Mouse (Mus musculus): ENCODE measurements around the gene Xdh. TPM values are rescaled to one million over a fixed set of nuclear protein-coding genes. Genes with fewer than 3 reads are reported as not detected.

Gene Xdh
- polyA plus RNA-seq, 1 experiment from 2014 or later: 1.2 TPM

DNA sequence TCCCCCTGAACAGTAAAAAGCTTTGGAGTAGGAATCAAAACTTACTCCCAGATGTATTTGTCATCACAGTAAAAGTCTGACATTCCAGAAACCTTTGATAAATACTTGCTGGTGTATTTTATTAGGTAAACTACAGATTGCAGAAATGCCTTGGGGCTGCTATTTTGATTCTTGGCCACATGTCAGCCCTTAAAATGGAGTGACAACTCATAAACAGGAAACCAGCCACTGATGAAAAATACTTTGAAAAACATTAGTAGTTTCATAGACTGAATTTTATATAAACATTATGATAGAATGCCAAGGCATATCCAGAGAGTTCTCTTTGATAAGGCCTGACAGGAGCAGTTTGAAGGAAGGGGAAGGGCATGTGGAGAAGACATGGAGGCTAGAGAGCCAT is 26.1 kb upstream of the Xdh start:
- no peaks in the 10 kb centered on the region for H3K9me3 ChIP-seq (ENCODE audit: low read depth, low read length)
- no peak overlapping the region for H3K4me2 ChIP-seq
- no peaks in the 10 kb centered on the region for H3K27me3 ChIP-seq (ENCODE audit: insufficient read depth, low read length)
- no peak overlapping the region for H3K27ac ChIP-seq (ENCODE audit: low read depth)
- no peaks in the 10 kb centered on the region for H3K36me3 ChIP-seq (ENCODE audit: insufficient read depth)
- no peak overlapping the region for H3K4me3 ChIP-seq (ENCODE audit: low read depth, low read length)
- H3K9ac ChIP-seq: no peak overlapping the region
- TF ChIP-seq CTCF (IDR thresholded peaks at IDR 0.05; ENCODE audit: low read depth): no peak
- no peak; the same call in 1 of the 2 replicates for ATAC-seq (ENCODE audit: insufficient read depth)
- peak; percentile 42 for DNase-seq
- no peaks in the 10 kb centered on the region for H3K4me1 ChIP-seq (ENCODE audit: insufficient read depth)

DNA sequence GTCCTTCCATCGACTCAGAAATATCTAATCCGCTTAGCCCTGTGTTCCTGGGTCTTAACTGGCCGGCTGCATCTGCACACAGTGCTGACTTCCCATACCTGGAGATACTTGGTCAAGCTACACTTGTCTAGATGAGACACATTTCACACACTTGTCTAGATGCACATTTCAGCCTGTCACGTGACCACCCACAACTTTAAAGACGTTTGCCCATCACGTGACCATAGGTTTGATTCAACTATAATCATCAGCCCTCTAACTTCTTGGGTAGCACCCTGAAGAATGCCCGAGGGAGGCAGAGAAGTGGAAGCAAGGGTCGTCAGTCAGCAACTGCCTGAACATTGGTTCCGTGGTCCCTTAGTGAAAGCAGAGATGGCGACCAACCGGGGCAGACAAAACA is 22.7 kb upstream of the Xdh start:
- DNase-seq (no peak), ATAC-seq (ENCODE audit: insufficient read depth) (no peak)
- H3K4me1 ChIP-seq (ENCODE audit: insufficient read depth): no peaks in the 10 kb centered on the region
- H3K9me3 ChIP-seq (ENCODE audit: low read depth, low read length): no peaks in the 10 kb centered on the region
- no peaks in the 10 kb centered on the region for H3K36me3 ChIP-seq (ENCODE audit: insufficient read depth)
- no peaks in the 10 kb centered on the region for H3K27me3 ChIP-seq (ENCODE audit: insufficient read depth, low read length)
- H3K4me2 ChIP-seq: no peak overlapping the region
- H3K27ac ChIP-seq (ENCODE audit: low read depth): no peak overlapping the region
- no peak overlapping the region for H3K4me3 ChIP-seq (ENCODE audit: low read depth, low read length)
- WGBS: 87% methylated on average over 11 of the region's 11 CpGs
- no peak for TF ChIP-seq CTCF (IDR thresholded peaks at IDR 0.05; ENCODE audit: low read depth)
- H3K9ac ChIP-seq: no peak overlapping the region

DNA sequence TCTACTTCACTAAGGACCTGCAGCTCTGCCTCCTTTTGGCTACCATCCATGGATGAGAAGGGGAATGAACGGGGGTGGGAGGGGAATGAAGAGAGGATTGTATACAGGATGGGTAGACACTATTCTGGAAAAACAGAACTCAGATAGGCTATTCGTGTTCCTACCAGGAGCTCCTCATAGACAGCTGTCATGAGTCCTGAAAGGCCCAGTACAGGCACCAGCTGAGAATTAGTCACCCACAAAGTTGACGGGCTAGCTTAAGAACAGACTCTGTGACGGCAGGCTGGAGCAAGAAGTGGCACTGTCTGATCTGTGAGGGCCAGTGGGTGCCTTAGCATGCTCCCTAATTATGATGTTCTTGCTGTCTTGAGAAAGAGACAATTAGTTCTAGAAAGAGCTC is 21.3 kb upstream of the Xdh start:
- no peak for ATAC-seq (ENCODE audit: insufficient read depth)
- Histone ChIP-seq H3K9ac (no peak overlapping the region), H3K36me3 (ENCODE audit: insufficient read depth) (no peaks in the 10 kb centered on the region), H3K4me2 (no peak overlapping the region), H3K27ac (ENCODE audit: low read depth) (no peak overlapping the region), H3K27me3 (ENCODE audit: insufficient read depth, low read length) (no peaks in the 10 kb centered on the region), H3K4me1 (ENCODE audit: insufficient read depth) (no peaks in the 10 kb centered on the region), H3K9me3 (ENCODE audit: low read depth, low read length) (no peaks in the 10 kb centered on the region), H3K4me3 (ENCODE audit: low read depth, low read length) (no peak overlapping the region)
- 70% methylated on average over 4 of the region's 4 CpGs for WGBS
- DNase-seq: no peak
- TF ChIP-seq CTCF (IDR thresholded peaks at IDR 0.05; ENCODE audit: low read depth): no peak

DNA sequence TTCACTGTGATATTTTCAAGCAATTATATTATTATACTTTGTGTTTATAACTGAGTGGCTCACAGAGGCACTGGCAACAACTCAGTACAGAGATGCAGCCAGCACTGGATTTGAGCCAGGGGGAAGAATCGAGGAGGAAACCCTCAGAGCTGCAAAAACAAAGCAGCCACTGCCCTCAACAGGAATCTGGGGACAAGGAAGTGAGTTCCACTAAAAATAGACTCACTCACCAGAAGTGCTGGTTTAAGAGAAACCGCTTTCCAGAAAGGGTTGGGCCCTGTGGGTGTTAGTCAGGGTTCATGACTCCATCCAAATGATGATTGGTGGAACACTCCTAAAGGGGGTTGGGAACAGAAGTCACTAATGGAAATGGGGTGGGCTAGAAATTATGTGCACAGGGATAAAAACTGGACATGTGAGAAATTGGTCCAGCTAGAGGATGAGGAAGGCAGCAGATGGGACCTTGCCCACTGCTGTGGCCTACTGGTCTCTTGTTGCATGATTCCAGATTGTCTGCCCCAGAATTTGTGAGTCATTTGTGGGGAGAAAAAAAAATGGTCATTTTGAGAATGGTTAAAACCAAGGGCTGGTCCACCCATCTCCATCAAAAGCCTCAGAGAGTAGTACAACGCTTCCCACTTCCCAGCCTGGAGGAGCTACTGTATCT is 20.5 kb upstream of the Xdh start:
- Histone ChIP-seq H3K27ac (ENCODE audit: low read depth) (no peak overlapping the region), H3K36me3 (ENCODE audit: insufficient read depth) (no peaks in the 10 kb centered on the region), H3K9me3 (ENCODE audit: low read depth, low read length) (no peaks in the 10 kb centered on the region), H3K4me1 (ENCODE audit: insufficient read depth) (no peaks in the 10 kb centered on the region), H3K4me2 (no peak overlapping the region), H3K4me3 (ENCODE audit: low read depth, low read length) (no peak overlapping the region), H3K27me3 (ENCODE audit: insufficient read depth, low read length) (no peaks in the 10 kb centered on the region), H3K9ac (no peak overlapping the region)
- 42% methylated on average over 3 of the region's 3 CpGs for WGBS
- ATAC-seq (ENCODE audit: insufficient read depth) (peak; percentile 59), DNase-seq (peak; percentile 76)
- TF ChIP-seq CTCF (IDR thresholded peaks at IDR 0.05; ENCODE audit: low read depth): no peak

DNA sequence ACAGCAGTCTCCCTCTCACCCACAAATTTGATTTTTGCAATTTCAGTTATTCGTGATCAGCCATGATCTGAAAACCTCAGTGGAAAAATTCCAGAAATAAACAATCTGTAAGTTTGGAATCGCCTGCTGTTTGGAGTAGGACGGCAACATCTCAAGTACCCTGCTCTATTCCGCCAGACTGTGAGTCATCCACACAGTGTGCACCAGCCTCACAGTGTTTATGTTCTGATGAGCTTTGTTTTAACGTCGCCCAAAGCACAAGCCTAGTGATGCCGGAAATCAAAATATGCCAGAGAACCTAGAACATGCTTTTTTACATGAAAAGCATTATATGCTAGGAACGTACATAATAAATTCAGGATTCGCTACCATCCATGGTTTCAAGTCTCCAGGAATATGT is 14.9 kb upstream of the Xdh start:
- WGBS: 71% methylated on average over 9 of the region's 9 CpGs
- no peaks in the 10 kb centered on the region for H3K27me3 ChIP-seq (ENCODE audit: insufficient read depth, low read length)
- H3K4me1 ChIP-seq (ENCODE audit: insufficient read depth): no peaks in the 10 kb centered on the region
- ATAC-seq (ENCODE audit: insufficient read depth): no peak
- H3K9ac ChIP-seq: no peak overlapping the region
- no peak overlapping the region for H3K27ac ChIP-seq (ENCODE audit: low read depth)
- H3K4me3 ChIP-seq (ENCODE audit: low read depth, low read length): no peak overlapping the region
- TF ChIP-seq CTCF (IDR thresholded peaks at IDR 0.05; ENCODE audit: low read depth): no peak
- no peak overlapping the region for H3K4me2 ChIP-seq
- no peaks in the 10 kb centered on the region for H3K36me3 ChIP-seq (ENCODE audit: insufficient read depth)
- no peaks in the 10 kb centered on the region for H3K9me3 ChIP-seq (ENCODE audit: low read depth, low read length)
- no peak for DNase-seq

DNA sequence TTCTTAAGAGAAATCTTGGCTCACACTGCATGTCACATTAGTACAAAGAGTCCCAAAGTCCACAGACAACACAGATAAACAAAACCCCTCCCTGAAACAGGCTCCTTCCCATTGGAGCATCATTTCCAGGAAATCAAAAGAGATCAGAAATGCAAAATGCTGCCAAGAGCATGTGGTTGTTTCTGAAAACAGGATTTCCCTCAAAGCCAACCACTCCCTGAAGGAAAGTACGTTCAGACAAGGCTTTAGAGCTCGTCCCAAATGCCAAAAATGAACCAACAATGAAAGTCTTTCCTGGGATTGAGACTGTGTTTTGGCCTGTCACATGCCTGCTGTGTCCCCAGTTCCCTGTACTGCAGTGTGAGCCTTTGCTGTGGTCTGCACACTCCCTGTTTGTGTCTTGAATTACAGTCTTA is 12.6 kb upstream of the Xdh start:
- 45% methylated on average over 2 of the region's 2 CpGs for whole genome bisulfite sequencing
- Histone ChIP-seq H3K27ac (ENCODE audit: low read depth) (no peak overlapping the region), H3K36me3 (ENCODE audit: insufficient read depth) (no peaks in the 10 kb centered on the region), H3K4me1 (ENCODE audit: insufficient read depth) (no peaks in the 10 kb centered on the region), H3K9ac (no peak overlapping the region), H3K9me3 (ENCODE audit: low read depth, low read length) (no peaks in the 10 kb centered on the region), H3K27me3 (ENCODE audit: insufficient read depth, low read length) (no peaks in the 10 kb centered on the region), H3K4me2 (no peak overlapping the region), H3K4me3 (ENCODE audit: low read depth, low read length) (no peak overlapping the region)
- TF ChIP-seq CTCF (IDR thresholded peaks at IDR 0.05; ENCODE audit: low read depth): no peak
- DNase-seq: peak; percentile 37
- no peak for ATAC-seq (ENCODE audit: insufficient read depth)

DNA sequence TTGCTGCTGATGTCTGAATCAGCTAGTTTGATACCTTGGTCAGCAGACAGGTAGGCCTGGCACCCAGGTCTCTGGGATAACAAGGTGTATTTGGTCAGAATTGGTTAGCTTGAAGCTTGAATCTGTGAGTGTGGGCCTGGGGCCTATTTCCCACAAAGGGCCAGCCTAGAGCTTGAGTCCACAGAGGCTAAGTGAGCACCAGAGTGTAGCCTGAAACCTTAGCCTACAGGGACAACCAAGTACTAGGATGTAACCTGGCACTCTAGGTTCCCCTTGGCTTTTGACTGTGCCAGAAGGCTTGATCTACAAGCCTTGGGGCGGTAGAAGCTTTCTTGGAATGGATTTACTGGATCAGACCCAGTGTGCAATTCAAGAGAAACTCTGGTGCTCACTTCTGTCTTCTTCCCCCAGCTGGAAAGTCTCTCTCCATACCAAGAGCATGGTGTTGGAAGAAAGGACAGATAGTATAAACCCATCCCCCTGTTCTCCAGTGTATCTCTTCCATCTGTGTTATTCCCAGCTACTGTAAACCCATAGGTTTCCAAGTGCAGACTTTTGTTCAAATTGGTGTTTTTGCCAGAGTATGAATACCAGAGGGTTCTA is 11.9 kb upstream of the Xdh start:
- Histone ChIP-seq H3K4me1 (ENCODE audit: insufficient read depth) (no peaks in the 10 kb centered on the region), H3K36me3 (ENCODE audit: insufficient read depth) (no peaks in the 10 kb centered on the region), H3K9me3 (ENCODE audit: low read depth, low read length) (no peaks in the 10 kb centered on the region), H3K27ac (ENCODE audit: low read depth) (no peak overlapping the region), H3K4me3 (ENCODE audit: low read depth, low read length) (no peak overlapping the region), H3K4me2 (no peak overlapping the region), H3K9ac (no peak overlapping the region), H3K27me3 (ENCODE audit: insufficient read depth, low read length) (no peaks in the 10 kb centered on the region)
- no peak for ATAC-seq (ENCODE audit: insufficient read depth)
- DNase-seq: no peak
- WGBS: 75% methylated on average over 1 of the region's 1 CpGs
- no peak for TF ChIP-seq CTCF (IDR thresholded peaks at IDR 0.05; ENCODE audit: low read depth)

Data from lung, embryonic 14.5 days (tissue).